Comparison of ENCODE assay signal across 8 mouse cellular contexts in the genomic region with DNA sequence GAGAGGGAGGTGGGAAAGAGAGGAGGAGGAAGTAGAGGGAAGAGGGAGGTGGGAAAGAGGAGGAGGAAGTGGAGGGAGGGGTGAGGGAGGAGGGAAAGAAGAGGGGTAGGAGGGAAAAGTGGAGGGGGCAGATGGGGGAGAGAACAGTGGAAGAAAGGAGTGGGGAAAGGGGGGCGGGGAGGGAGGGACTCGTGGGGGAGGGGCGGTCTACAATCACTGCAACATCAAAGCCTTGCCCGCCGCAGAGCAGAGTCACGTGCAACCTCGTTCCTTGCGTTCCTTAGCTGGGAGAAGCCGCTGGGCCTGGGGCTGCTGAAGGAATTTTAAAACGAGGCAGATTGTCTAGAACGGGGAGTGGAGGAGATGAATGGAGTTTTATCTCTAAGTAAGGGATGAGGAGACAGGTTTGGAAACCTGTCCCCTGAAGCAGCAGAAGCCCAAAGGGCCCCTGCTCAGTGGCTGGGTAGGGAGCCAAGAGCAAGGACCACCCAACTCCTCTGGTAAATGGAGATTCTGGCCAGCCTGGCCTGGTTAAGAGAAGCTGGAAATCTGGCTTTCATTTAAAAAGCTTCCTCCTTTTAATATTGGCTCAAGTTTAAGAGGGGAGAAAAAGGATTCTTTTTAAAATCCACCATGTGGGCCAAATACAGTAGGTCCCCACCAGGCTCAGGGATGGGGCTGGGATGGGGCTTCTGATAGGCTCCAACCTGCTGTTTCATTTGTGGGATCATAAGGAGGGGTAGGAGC.
DNase-seq lines count a peak whose midpoint lies in the region; ATAC-seq lines count a peak whose summit lies in the region.
"Had no signal": no experiment of that assay in that cellular context is flagged by ENCODE, and none has a peak within 500 bp of the region (broad histone marks: within the 10 kb centered on the region; RNA-seq: fewer than 3 reads in every experiment).

No protein-coding gene starts in this region.

- H3K36me3 ChIP-seq in forebrain, embryonic 10.5 days (replicated peaks), result no peaks in the 10 kb centered on the region
- H3K36me3 ChIP-seq in limb, embryonic 11.5 days (ENCODE audit: control insufficient read depth, insufficient read depth, low read length), result no peaks in the 10 kb centered on the region

- ATAC-seq in limb, embryonic 11.5 days (ENCODE audit: insufficient number of reproducible peaks, low FRiP score, low TSS enrichment, low read depth), result no peak

- DNase-seq in right cerebral cortex, postnatal 4 days, result peak; percentile 62
- no peak for DNase-seq in right cerebral cortex, postnatal 14 days
- DNase-seq in forebrain, embryonic 10.5 days (ENCODE audit: extremely low spot score, low spot score), result peak; percentile 74
- DNase-seq in limb, embryonic 11.5 days (ENCODE audit: low spot score), result peak; percentile 83
- DNase-seq in yolk sac, embryonic 10.5 days (ENCODE audit: low spot score), result peak; percentile 48
- no peak for DNase-seq in frontal cortex, postnatal 14 days (ENCODE audit: low spot score in 2 of 2)
- DNase-seq in adrenal gland, postnatal 14 days, result no peak
- DNase-seq: thymus, postnatal 4 days had no signal

- H3K9me3 ChIP-seq in forebrain, embryonic 10.5 days, result no peaks in the 10 kb centered on the region
- H3K9me3 ChIP-seq in limb, embryonic 11.5 days (ENCODE audit: control insufficient read depth, low read length), result no peaks in the 10 kb centered on the region

- H3K4me3 ChIP-seq in forebrain, embryonic 10.5 days, result peak overlapping the region; percentile 28
- H3K4me3 ChIP-seq in limb, embryonic 11.5 days (ENCODE audit: low read depth, low read length), result no peak overlapping the region

- H3K27me3 ChIP-seq in forebrain, embryonic 10.5 days (ENCODE audit: poor library complexity, severe bottlenecking), result peaks cover 91% of the 10 kb centered on the region
- 0 out of 2 replicates have a peak, but pooled peaks cover 2% of the 10 kb centered on the region for H3K27me3 ChIP-seq in limb, embryonic 11.5 days (ENCODE audit: control insufficient read depth, insufficient read depth, low read length)

- peak overlapping the region; percentile 5; the same call in 1 of the 2 replicates for H3K4me2 ChIP-seq in limb, embryonic 11.5 days (ENCODE audit: low read depth, severe bottlenecking)

- H3K27ac ChIP-seq in forebrain, embryonic 10.5 days, result peak overlapping the region; percentile 84
- H3K27ac ChIP-seq in limb, embryonic 11.5 days (replicated peaks; ENCODE audit: low read depth, low read length), result peak overlapping the region; percentile 10; the same call in 1 of the 2 replicates

- H3K4me1 ChIP-seq in forebrain, embryonic 10.5 days, result peaks cover 94% of the 10 kb centered on the region
- H3K4me1 ChIP-seq in limb, embryonic 11.5 days (ENCODE audit: control insufficient read depth, insufficient read depth, low read length), result peaks cover 78% of the 10 kb centered on the region

- no peak overlapping the region for H3K9ac ChIP-seq in limb, embryonic 11.5 days (ENCODE audit: low read length)

- under 1% methylated on average over 10 of the region's 11 CpGs for WGBS in forebrain, embryonic 10.5 days
- WGBS in limb, embryonic 11.5 days, result 0% methylated on average over 11 of the region's 11 CpGs

Comparison
In these comparisons a context has a peak if more than half of its experiments do, and no peak if none do; other contexts are left out.
1. DNase-seq: peak in right cerebral cortex, postnatal 4 days (single experiment), forebrain, embryonic 10.5 days (single experiment), limb, embryonic 11.5 days (single experiment) and yolk sac, embryonic 10.5 days (single experiment); none in right cerebral cortex, postnatal 14 days (single experiment), frontal cortex, postnatal 14 days (0 of 2) and adrenal gland, postnatal 14 days (single experiment).